Mouse (Mus musculus): Measurements from ENCODE around the gene Klhl36. TPM values are rescaled to one million over a fixed set of nuclear protein-coding genes. Genes with fewer than 3 reads are reported as not detected.

The Klhl36 gene
- polyA plus RNA-seq, 1 experiment from 2014 or later, result 17.3 TPM

DNA sequence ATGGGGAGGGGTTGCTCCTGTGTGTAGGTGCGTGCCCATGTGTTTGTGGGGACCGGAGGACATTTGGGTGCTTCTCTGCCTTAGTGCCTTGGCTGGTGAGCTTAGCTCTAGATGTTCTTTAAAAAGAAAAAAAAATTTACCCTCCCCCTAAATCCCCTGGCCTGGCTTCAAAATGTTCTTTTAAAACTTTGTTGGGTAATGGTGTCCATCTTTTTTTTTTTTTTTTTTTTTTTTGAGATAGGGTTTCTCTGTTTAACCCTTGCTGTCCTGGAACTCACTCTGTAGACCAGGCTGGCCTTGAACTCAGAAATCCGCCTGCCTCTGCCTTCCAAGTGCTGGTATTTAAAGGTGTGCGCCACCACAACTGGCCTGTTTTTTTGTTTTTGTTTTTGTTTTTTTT is 53.2 kb downstream of the Klhl36 start:
- H3K4me1 ChIP-seq (replicated peaks), result peaks cover 47% of the 10 kb centered on the region
- no peaks in the 10 kb centered on the region for H3K27me3 ChIP-seq
- no peak overlapping the region for H3K4me3 ChIP-seq
- 94% methylated on average over 4 of the region's 4 CpGs for WGBS
- H3K9ac ChIP-seq, result no peak overlapping the region
- H3K27ac ChIP-seq (replicated peaks), result no peak overlapping the region
- H3K36me3 ChIP-seq, result no peaks in the 10 kb centered on the region
- no peak overlapping the region for H3K4me2 ChIP-seq
- H3K9me3 ChIP-seq, result no peaks in the 10 kb centered on the region
- ATAC-seq (ENCODE audit: low FRiP score, low read depth), result no peak

DNA sequence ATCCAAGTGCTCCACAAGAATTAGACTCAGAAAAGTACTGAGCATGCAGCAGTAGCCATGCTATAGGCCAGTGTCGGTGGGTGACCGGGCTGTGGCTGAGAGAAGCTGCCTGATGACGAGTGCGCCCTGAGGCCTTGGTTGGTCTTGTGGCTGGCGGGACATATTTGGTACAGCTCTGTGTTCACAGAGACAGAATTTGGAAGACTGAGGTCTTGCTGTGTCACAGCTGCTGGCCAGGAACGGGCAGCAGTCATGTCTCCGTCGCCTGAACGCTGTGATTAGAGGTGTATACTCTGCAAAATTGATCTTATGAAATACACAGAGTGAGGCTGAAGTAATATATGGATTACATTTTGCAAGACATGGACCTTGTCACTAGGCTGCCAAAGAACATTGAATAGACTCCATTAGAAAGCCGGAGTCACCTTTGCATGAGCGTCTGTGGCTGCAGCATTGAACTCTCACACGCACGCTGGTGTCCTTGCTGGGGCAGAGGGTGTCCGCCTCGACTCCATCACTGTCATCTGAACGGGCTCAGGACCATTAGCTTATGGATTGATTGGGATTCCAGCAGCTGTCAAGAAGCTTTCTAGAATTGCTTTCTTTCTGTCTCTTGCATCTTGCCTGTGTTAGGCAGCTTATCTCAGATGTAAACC is 54.3 kb downstream of the Klhl36 start:
- Histone ChIP-seq H3K27me3 (no peaks in the 10 kb centered on the region), H3K4me1 (replicated peaks) (peaks cover 47% of the 10 kb centered on the region), H3K36me3 (no peaks in the 10 kb centered on the region), H3K9me3 (no peaks in the 10 kb centered on the region), H3K4me3 (no peak overlapping the region), H3K27ac (replicated peaks) (no peak overlapping the region), H3K4me2 (no peak overlapping the region), H3K9ac (no peak overlapping the region)
- WGBS, result 69% methylated on average over 16 of the region's 16 CpGs
- ATAC-seq (ENCODE audit: low FRiP score, low read depth), result peak; percentile 8; the same call in 1 of the 2 replicates

DNA sequence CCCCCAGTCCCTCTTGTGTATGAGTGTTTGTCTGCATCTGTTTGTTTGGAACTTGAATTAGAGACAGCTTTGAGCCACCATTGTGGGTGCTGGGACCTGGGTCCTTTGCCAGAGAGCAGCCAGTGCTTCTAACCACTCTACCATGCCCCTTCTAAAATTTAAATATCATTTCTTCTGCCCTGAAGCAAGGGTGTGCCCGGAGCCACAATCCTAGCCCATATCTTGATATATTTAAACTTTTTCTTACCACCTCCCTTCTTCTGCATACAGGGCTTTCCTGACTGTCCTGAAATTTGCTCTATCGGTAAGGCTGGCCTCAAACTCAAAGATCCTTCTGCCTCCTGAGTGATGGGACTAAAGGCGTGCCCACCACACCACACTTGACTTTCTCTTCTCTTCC is 55.3 kb downstream of the Klhl36 start:
- ATAC-seq (ENCODE audit: low FRiP score, low read depth), result no peak
- H3K4me1 ChIP-seq (replicated peaks), result peaks cover 38% of the 10 kb centered on the region

DNA sequence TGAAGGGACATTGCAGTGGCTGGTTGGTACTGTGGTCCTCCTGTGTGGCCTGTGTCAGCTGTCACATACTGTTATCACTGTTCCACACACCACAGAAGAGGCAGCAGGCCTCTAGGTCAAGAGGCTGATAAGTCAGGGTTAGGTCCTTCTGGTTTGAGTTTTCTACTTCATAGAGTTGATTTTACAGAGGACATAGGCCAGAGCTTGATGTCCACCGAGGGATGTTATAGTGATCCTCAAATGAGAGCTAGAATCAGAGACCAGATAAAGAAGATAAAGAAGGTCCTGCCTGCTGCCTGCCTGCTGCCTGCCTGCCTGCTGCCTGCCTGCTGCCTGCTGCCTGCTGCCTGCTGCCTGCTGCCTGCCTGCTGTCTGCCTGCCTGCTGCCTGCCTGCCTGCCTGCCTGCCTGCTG is 56.1 kb downstream of the Klhl36 start:
- WGBS, result 95% methylated on average over 1 of the region's 1 CpGs
- Histone ChIP-seq H3K4me1 (replicated peaks) (peaks cover 31% of the 10 kb centered on the region), H3K36me3 (no peaks in the 10 kb centered on the region), H3K27ac (replicated peaks) (no peak overlapping the region), H3K4me3 (no peak overlapping the region), H3K27me3 (no peaks in the 10 kb centered on the region), H3K9ac (no peak overlapping the region), H3K4me2 (no peak overlapping the region), H3K9me3 (no peaks in the 10 kb centered on the region)
- no peak for ATAC-seq (ENCODE audit: low FRiP score, low read depth)

More for the DNA sequence above, 55.3 kb downstream of the Klhl36 start:
- no peak overlapping the region for H3K9ac ChIP-seq
- no peak overlapping the region for H3K4me3 ChIP-seq
- no peaks in the 10 kb centered on the region for H3K27me3 ChIP-seq
- H3K9me3 ChIP-seq, result no peaks in the 10 kb centered on the region
- WGBS, result 94% methylated on average over 3 of the region's 3 CpGs
- no peak overlapping the region for H3K27ac ChIP-seq (replicated peaks)
- no peak overlapping the region for H3K4me2 ChIP-seq
- no peaks in the 10 kb centered on the region for H3K36me3 ChIP-seq

DNA sequence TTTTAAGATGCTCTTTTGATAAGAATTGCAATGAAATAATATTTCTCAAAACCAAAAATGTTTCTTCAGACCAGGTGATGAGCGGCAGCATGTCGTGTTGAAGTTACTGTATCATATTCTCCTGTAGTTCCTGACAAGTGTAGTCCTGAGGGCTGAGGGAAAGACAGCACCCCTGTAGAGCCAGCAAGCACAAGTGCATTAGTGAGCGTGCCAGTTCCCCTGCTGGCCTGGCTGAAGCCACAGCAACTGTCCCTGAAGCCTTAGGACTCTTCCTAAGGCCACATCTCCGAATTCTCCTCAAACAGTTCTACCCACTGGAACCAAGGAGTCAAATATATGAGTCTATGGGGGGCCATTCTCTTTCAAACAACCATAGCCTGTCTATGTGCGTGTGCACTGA is 61.2 kb downstream of the Klhl36 start:
- H3K9ac ChIP-seq, result no peak overlapping the region
- no peaks in the 10 kb centered on the region for H3K27me3 ChIP-seq
- no peaks in the 10 kb centered on the region for H3K36me3 ChIP-seq
- no peak overlapping the region for H3K4me3 ChIP-seq
- H3K27ac ChIP-seq (replicated peaks), result no peak overlapping the region
- H3K4me1 ChIP-seq (replicated peaks), result peaks cover 4% of the 10 kb centered on the region
- no peak for ATAC-seq (ENCODE audit: low FRiP score, low read depth)
- H3K9me3 ChIP-seq, result no peaks in the 10 kb centered on the region
- 65% methylated on average over 5 of the region's 5 CpGs for WGBS
- H3K4me2 ChIP-seq, result no peak overlapping the region

DNA sequence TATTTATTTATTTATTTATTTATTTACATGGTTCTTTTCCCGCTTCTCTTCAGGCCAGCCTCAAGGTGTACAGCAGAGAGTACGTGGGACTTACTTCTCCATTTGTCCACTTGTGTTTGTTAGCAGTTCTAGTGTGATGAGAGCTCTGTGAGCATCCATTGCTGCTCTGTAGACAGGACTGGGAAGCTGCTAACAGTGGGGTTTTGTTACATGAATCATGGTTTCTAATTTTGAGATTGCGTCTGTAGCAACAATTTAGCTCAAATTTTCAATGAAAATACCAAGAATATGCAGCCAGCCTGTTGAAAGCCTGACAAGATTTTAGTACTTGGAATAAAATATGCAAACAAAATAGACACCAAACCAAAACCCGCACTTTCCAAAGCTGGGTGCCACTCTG is 63.4 kb downstream of the Klhl36 start:
- 88% methylated on average over 4 of the region's 4 CpGs for WGBS
- H3K36me3 ChIP-seq, result no peaks in the 10 kb centered on the region
- H3K4me3 ChIP-seq, result no peak overlapping the region
- no peak overlapping the region for H3K9ac ChIP-seq
- H3K4me2 ChIP-seq, result no peak overlapping the region
- no peak for ATAC-seq (ENCODE audit: low FRiP score, low read depth)
- H3K27me3 ChIP-seq, result no peaks in the 10 kb centered on the region
- peaks cover 14% of the 10 kb centered on the region for H3K4me1 ChIP-seq (replicated peaks)
- H3K9me3 ChIP-seq, result no peaks in the 10 kb centered on the region
- no peak overlapping the region for H3K27ac ChIP-seq (replicated peaks)

DNA sequence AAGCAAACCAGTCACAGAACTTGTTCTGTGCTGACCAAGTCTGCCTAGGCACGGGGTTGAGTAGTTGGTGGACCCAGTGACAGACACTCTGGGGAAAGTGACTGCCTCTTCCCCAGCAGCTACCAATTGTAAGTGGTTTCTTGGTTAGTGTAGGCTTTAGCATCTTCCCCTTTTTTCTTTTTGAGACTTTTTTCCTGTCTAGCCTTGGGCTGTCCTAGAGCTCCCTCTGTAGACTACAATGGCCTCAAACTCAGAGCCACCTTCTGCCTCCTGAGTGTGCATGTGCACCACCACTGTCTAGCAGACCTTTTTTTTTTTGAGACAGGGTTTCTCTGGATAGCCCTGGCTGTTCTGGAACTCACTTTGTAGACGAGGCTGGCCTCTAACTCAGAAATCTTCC is 64.4 kb downstream of the Klhl36 start:
- ATAC-seq (ENCODE audit: low FRiP score, low read depth), result no peak
- Histone ChIP-seq H3K9ac (no peak overlapping the region), H3K36me3 (no peaks in the 10 kb centered on the region), H3K4me1 (replicated peaks) (peaks cover 15% of the 10 kb centered on the region), H3K27me3 (no peaks in the 10 kb centered on the region), H3K4me2 (no peak overlapping the region), H3K27ac (replicated peaks) (no peak overlapping the region), H3K9me3 (no peaks in the 10 kb centered on the region), H3K4me3 (no peak overlapping the region)
- WGBS, result 89% methylated on average over 2 of the region's 2 CpGs

Other genes starting within 250 kb of the Klhl36 start
- 0.10 and 0.34 TPM in 2 replicates for gene Adad2, start 249.5 kb upstream of the Klhl36 start, polyA plus RNA-seq (2015; fragmentation: Nextera tagmentation; extraction: Ambion mirVana)
- 0.10 and 0.13 TPM in 2 replicates for gene Kcng4, start 226.6 kb upstream of the Klhl36 start, polyA plus RNA-seq (2015; fragmentation: Nextera tagmentation; extraction: Ambion mirVana)
- 6.1 and 6.6 TPM in 2 replicates for gene Wfdc1, start 195.9 kb upstream of the Klhl36 start, polyA plus RNA-seq (2015; fragmentation: Nextera tagmentation; extraction: Ambion mirVana)
- 0.32 and 0.38 TPM in 2 replicates for gene Atp2c2, start 162.3 kb upstream of the Klhl36 start, polyA plus RNA-seq (2015; fragmentation: Nextera tagmentation; extraction: Ambion mirVana)
- 10.1 and 13.2 TPM in 2 replicates for gene Tldc1, start 83.8 kb upstream of the Klhl36 start, polyA plus RNA-seq (2015; fragmentation: Nextera tagmentation; extraction: Ambion mirVana)
- gene Cotl1, start 21.7 kb upstream of the Klhl36 start, polyA plus RNA-seq (2015; fragmentation: Nextera tagmentation; extraction: Ambion mirVana), result 147 and 151 TPM in 2 replicates
- 126 and 135 TPM in 2 replicates for gene Usp10, start 48.1 kb downstream of the Klhl36 start, polyA plus RNA-seq (2015; fragmentation: Nextera tagmentation; extraction: Ambion mirVana)
- gene Gm20388, start 48.6 kb downstream of the Klhl36 start, polyA plus RNA-seq (2015; fragmentation: Nextera tagmentation; extraction: Ambion mirVana), result 5.0 and 5.4 TPM in 2 replicates
- 1.8 and 2.8 TPM in 2 replicates for gene Crispld2, start 130.2 kb downstream of the Klhl36 start, polyA plus RNA-seq (2015; fragmentation: Nextera tagmentation; extraction: Ambion mirVana)
- gene Zdhhc7, start 239.2 kb downstream of the Klhl36 start, polyA plus RNA-seq (2015; fragmentation: Nextera tagmentation; extraction: Ambion mirVana), result 28.8 and 30.7 TPM in 2 replicates